Mouse (Mus musculus): ENCODE results near the gene Ugt1a1. TPM values are rescaled to one million over a fixed set of nuclear protein-coding genes. Genes with fewer than 3 reads are reported as not detected.
"Not testable (repeated sequence)": the region's sequence is repeated elsewhere in the genome, so short reads cannot be mapped to it uniquely, and the experiment has no call there.

Gene Ugt1a1
- total RNA-seq (2017) = 0.57 to 0.68 TPM (median 0.64 TPM) in 3 replicates

- ATAC-seq (replicated peaks; ENCODE audit: insufficient number of reproducible peaks, low FRiP score, low TSS enrichment, poor library complexity, severe bottlenecking) = peak; percentile 7; the same call in 1 of the 2 replicates
Measured at GRCm38 (mm10) chr1:88211812-88212211, at the start of gene Ugt1a1. Gene Ugt1a1, plus strand, starts transcription at chr1:88211959.

- ATAC-seq (replicated peaks; ENCODE audit: insufficient number of reproducible peaks, low FRiP score, low TSS enrichment, poor library complexity, severe bottlenecking) = no peak
Measured at GRCm38 (mm10) chr1:88165711-88166110, 46.0 kb upstream of the Ugt1a1 start, which contains the start of gene Ugt1a5. Gene Ugt1a5, plus strand, starts transcription at chr1:88166012.

DNA sequence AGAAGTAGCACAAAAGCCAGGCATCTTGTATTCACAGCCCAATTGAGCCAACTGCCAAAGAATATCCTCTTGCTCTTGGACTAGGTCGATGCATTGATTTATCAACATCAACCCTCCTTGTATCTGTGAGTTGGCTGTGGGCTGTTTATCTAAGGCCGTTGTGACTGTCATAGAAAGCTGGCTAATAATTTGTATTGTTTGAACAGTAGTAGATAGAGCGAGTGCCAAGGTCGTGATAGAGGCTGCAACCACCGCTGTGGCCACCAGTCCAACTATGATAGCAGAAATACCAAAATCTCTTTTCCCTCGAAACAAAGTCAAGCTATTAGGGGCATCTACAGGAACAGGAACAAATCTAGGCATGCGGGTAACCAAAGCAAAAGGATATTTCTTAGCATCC, 39.6 kb upstream of the Ugt1a1 start:
- ATAC-seq (replicated peaks; ENCODE audit: insufficient number of reproducible peaks, low FRiP score, low TSS enrichment, poor library complexity, severe bottlenecking) = not testable (repeated sequence)

- no peak for ATAC-seq (replicated peaks; ENCODE audit: insufficient number of reproducible peaks, low FRiP score, low TSS enrichment, poor library complexity, severe bottlenecking)
Measured at GRCm38 (mm10) chr1:88179657-88180056, 32.1 kb upstream of the Ugt1a1 start.

DNA sequence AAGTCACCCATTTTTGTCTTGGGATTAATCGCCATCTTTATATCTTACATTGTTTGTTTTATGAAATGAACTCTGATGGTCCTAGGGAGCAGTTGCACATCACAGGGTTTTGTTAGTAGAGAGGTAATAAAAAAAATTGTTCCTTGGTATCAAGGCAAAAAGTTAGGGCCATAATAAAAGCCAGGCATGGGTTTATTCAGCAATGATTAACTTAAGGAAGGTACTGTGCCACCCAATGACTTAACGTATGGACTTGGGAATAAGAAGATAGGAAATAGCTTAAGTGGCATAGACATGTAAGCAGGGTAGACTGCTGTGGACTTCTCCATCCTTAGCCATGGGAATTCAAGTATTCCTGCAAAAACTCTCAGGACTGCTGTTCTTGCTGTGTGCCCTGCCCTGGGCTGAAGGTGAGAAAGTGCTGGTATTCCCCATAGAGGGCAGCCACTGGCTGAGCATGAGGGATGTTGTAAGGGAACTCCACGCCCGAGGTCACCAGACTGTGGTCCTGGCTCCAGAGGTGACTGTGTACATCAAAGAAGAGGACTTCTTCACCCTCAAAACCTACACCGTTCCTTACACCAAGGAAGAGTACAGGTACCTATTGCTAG, 25.3 kb upstream of the Ugt1a1 start:
- ATAC-seq (replicated peaks; ENCODE audit: insufficient number of reproducible peaks, low FRiP score, low TSS enrichment, poor library complexity, severe bottlenecking) = no peak

- ATAC-seq (replicated peaks; ENCODE audit: insufficient number of reproducible peaks, low FRiP score, low TSS enrichment, poor library complexity, severe bottlenecking) = no peak
Measured at GRCm38 (mm10) chr1:88192136-88192535, 19.6 kb upstream of the Ugt1a1 start.

- no peak for ATAC-seq (replicated peaks; ENCODE audit: insufficient number of reproducible peaks, low FRiP score, low TSS enrichment, poor library complexity, severe bottlenecking)
Measured at GRCm38 (mm10) chr1:88195687-88196086, 16.1 kb upstream of the Ugt1a1 start.

- no peak for ATAC-seq (replicated peaks; ENCODE audit: insufficient number of reproducible peaks, low FRiP score, low TSS enrichment, poor library complexity, severe bottlenecking)
Measured at GRCm38 (mm10) chr1:88197443-88197842, 14.3 kb upstream of the Ugt1a1 start.

GRCm38 (mm10) chr1:88199996-88200395, 11.8 kb upstream of the Ugt1a1 start:
- ATAC-seq (replicated peaks; ENCODE audit: insufficient number of reproducible peaks, low FRiP score, low TSS enrichment, poor library complexity, severe bottlenecking) = no peak

DNA sequence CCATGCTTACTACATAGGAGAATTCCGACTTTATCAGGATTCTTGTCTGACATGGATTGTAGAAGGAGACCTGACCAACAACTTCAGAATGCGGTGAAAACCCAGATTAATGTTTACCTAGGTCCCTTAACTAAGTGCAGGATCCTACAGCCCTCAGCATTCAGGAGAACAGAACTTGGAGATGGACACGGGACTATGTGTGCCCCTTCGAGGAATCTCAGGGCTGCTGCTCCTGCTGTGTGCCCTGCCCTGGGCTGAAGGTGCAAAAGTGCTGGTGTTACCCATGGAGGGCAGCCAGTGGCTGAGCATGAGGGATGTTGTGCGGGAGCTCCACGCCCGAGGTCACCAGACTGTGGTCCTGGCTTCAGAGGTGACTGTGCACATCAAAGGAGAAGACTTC, 11.3 kb upstream of the Ugt1a1 start, which contains the start of gene Ugt1a2:
Gene Ugt1a2, plus strand, starts transcription at position 146 of the 400 bp plus-strand sequence.
- ATAC-seq (replicated peaks; ENCODE audit: insufficient number of reproducible peaks, low FRiP score, low TSS enrichment, poor library complexity, severe bottlenecking) = no peak

GRCm38 (mm10) chr1:88205294-88205922, 6.4 kb upstream of the Ugt1a1 start, which contains the start of gene Dnajb3:
Gene Dnajb3, minus strand, starts transcription at chr1:88205782.
- 0 out of 2 replicates have a peak, but pooled peaks have one; percentile 17 for ATAC-seq (replicated peaks; ENCODE audit: insufficient number of reproducible peaks, low FRiP score, low TSS enrichment, poor library complexity, severe bottlenecking)

GRCm38 (mm10) chr1:88206843-88207479, 4.8 kb upstream of the Ugt1a1 start:
- ATAC-seq (replicated peaks; ENCODE audit: insufficient number of reproducible peaks, low FRiP score, low TSS enrichment, poor library complexity, severe bottlenecking) = no peak

DNA sequence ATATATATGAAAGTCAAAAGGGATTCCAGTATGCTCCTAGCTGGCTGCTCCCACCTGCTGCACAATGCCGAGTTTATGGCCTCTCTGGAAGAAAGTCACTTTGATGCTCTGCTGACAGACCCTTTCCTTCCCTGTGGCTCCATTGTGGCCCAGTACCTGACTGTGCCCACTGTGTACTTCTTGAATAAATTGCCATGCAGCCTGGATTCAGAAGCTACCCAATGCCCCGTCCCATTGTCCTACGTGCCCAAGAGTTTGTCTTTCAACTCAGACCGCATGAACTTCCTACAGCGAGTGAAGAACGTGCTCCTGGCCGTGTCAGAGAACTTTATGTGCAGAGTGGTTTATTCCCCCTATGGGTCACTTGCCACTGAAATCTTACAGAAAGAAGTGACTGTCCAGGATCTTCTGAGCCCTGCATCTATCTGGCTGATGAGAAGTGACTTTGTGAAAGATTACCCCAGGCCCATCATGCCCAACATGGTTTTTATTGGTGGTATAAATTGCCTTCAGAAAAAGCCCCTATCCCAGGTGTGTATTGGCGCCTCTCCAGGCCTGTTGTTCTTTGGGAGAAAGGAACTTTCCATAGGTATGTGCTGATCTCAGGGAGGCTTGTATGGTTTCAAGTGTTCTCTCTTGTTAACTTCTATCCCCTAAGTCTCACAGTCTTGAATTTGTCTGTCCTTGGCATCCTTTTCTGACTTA, 734 bp downstream of the Ugt1a1 start:
- ATAC-seq (replicated peaks; ENCODE audit: insufficient number of reproducible peaks, low FRiP score, low TSS enrichment, poor library complexity, severe bottlenecking) = 0 out of 2 replicates have a peak, but pooled peaks have one; percentile 13

DNA sequence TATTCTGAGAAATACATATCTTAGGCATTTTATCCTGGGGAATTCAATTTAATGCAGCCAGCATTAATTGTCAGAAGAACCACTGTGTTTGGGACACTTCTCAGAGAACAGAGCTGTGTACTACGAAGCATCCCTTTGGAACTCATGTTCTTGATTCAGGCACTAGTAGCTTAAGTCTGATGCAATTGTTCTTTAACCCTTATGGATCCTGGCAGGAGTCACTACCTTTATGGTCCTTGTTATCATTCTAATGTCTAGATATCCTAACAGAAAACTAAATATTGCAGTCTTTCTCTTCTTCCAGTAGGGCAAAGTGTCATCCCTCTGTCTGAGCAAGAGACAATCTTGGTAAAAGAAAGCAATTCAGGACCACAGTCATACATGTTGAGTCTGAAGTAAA, 1.3 kb downstream of the Ugt1a1 start:
- no peak for ATAC-seq (replicated peaks; ENCODE audit: insufficient number of reproducible peaks, low FRiP score, low TSS enrichment, poor library complexity, severe bottlenecking)

- 0 out of 2 replicates have a peak, but pooled peaks have one; percentile 3 for ATAC-seq (replicated peaks; ENCODE audit: insufficient number of reproducible peaks, low FRiP score, low TSS enrichment, poor library complexity, severe bottlenecking)
Measured at GRCm38 (mm10) chr1:88213766-88214461, 2.2 kb downstream of the Ugt1a1 start.

GRCm38 (mm10) chr1:88214462-88214952, 2.7 kb downstream of the Ugt1a1 start:
- 0 out of 2 replicates have a peak, but pooled peaks have one; percentile 1 for ATAC-seq (replicated peaks; ENCODE audit: insufficient number of reproducible peaks, low FRiP score, low TSS enrichment, poor library complexity, severe bottlenecking)

- no peak for ATAC-seq (replicated peaks; ENCODE audit: insufficient number of reproducible peaks, low FRiP score, low TSS enrichment, poor library complexity, severe bottlenecking)
Measured at GRCm38 (mm10) chr1:88215466-88216380, 4.0 kb downstream of the Ugt1a1 start.

Measured in monocyte, adult 5-6 weeks (primary cell).